8 mouse cellular contexts compared by ENCODE assay signal in the genomic region with DNA sequence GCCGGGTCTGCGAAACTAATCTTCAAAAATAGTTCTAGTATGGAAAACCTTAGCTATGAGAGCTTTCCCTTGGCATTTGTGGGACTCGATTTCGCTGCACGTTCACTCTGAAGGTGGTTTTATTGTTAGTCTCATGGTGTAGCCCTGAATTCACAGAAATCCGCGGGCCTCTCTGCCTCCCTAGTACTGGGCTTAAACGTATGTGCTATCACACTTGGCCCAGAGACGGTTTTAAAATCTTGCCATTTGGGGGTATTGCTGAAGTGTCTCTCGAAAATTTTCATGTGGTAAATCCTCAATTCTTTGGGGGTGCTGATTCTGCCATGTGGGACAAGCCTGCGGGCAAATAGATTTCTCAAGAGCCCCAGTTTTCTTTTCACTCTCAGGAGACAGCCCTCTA. TPM values are rescaled to one million over a fixed set of nuclear protein-coding genes. Genes with fewer than 3 reads are reported as not detected.
DNase-seq lines count a peak whose midpoint lies in the region; ATAC-seq lines count a peak whose summit lies in the region.

No protein-coding gene starts in this region.

- peak overlapping the region; percentile 69 for H3K27ac ChIP-seq in intestine, embryonic 14.5 days (ENCODE audit: low read depth)

- peak overlapping the region; percentile 91 for H3K4me3 ChIP-seq in megakaryocyte, embryonic 14.5 days (replicated peaks)
- H3K4me3 ChIP-seq in intestine, embryonic 14.5 days (ENCODE audit: low read depth, low read length), result peak overlapping the region; percentile 64

- H3K9me3 ChIP-seq in megakaryocyte, embryonic 14.5 days, result no peaks in the 10 kb centered on the region
- no peaks in the 10 kb centered on the region for H3K9me3 ChIP-seq in intestine, embryonic 14.5 days (ENCODE audit: control insufficient read depth, low read length)

- H3K4me1 ChIP-seq in megakaryocyte, embryonic 14.5 days, result peaks cover 32% of the 10 kb centered on the region
- H3K4me1 ChIP-seq in intestine, embryonic 14.5 days (replicated peaks; ENCODE audit: control insufficient read depth, insufficient read depth, low read length), result peaks cover 22% of the 10 kb centered on the region

- no peak for ATAC-seq in megakaryocyte, adult 5-6 weeks (ENCODE audit: poor library complexity, severe bottlenecking)
- no peak for ATAC-seq in intestine, embryonic 14.5 days (replicated peaks; ENCODE audit: low FRiP score, low TSS enrichment, low read depth)

- WGBS in intestine, embryonic 14.5 days, result 5% methylated on average over 11 of the region's 11 CpGs

- peak overlapping the region; percentile 53 for H3K9ac ChIP-seq in intestine, embryonic 14.5 days (ENCODE audit: low read length)

- peak overlapping the region; percentile 76 for H3K4me2 ChIP-seq in intestine, embryonic 14.5 days (ENCODE audit: low read length)

- DNase-seq in adrenal gland, adult 2 months, result peak; percentile 34
- DNase-seq in adrenal gland, postnatal 36 days, result no peak
- DNase-seq in intestine, embryonic 14.5 days (ENCODE audit: low spot score), result no peak
- peak; percentile 28 for DNase-seq in naive thymus-derived CD4-positive, alpha-beta T cell, adult 2 months (ENCODE audit: low read depth)
- no peak for DNase-seq in gastrocnemius, adult 8-10 months (ENCODE audit: low spot score in 2 of 2)
- no peak for DNase-seq in gastrocnemius, postnatal 10 days

- H3K27me3 ChIP-seq in megakaryocyte, embryonic 14.5 days (replicated peaks), result peaks cover 5% of the 10 kb centered on the region
- H3K27me3 ChIP-seq in intestine, embryonic 14.5 days (replicated peaks; ENCODE audit: control insufficient read depth, insufficient read depth, low read length), result no peaks in the 10 kb centered on the region

- H3K36me3 ChIP-seq in megakaryocyte, embryonic 14.5 days (replicated peaks; ENCODE audit: low read length), result no peaks in the 10 kb centered on the region
- H3K36me3 ChIP-seq in intestine, embryonic 14.5 days (ENCODE audit: control insufficient read depth, insufficient read depth, low read length), result no peaks in the 10 kb centered on the region

RNA-seq across cellular contexts. Expression of a gene that starts 0.4 kb away (rescaled TPM):
- total RNA-seq in adrenal gland, adult 2 months (2021), result 10 to 100 TPM; 21.1 to 25.7 TPM
- 4.9 and 5.6 TPM in 2 replicates for polyA plus RNA-seq in adrenal gland, adult 2 months (2012; rRNA removed)
- 10 to 100 TPM; 21.2 to 28.5 TPM for total RNA-seq in adrenal gland, postnatal 36 days (2021)
- polyA plus RNA-seq in megakaryocyte, embryonic 14.5 days (2012; ENCODE audit: insufficient read depth, low replicate concordance), result 0.95 TPM in 1 of 2 replicates, not detected in the other
- total RNA-seq in megakaryocyte, adult 5-6 weeks (2015), result 0.84 and 2.1 TPM in 2 replicates
- 0.24 and 1.7 TPM in 2 replicates for total RNA-seq in megakaryocyte, adult 5-6 weeks (2017)
- 20.6 and 22.7 TPM in 2 replicates for polyA plus RNA-seq in intestine, embryonic 14.5 days (2014; fragmentation: Nextera tagmentation; extraction: Ambion mirVana)
- 10 to 100 TPM; 21.5 to 28.3 (median 24.5) TPM for total RNA-seq in gastrocnemius, adult 8-10 months (2022)
- total RNA-seq in gastrocnemius, postnatal 10 days (2021), result 10 to 100 TPM; 12.9 to 14.1 TPM

RNA-seq across cellular contexts. Expression of a gene that starts 3.1 kb away (rescaled TPM):
- total RNA-seq in adrenal gland, adult 2 months (2021), result 100 to 1,000 TPM in 1 of 2 experiments, 10 to 100 TPM in 1; 84.2 to 104 TPM
- polyA plus RNA-seq in adrenal gland, adult 2 months (2012; rRNA removed), result 78.5 and 116 TPM in 2 replicates
- 100 to 1,000 TPM in 1 of 2 experiments, 10 to 100 TPM in 1; 82.9 to 114 TPM for total RNA-seq in adrenal gland, postnatal 36 days (2021)
- 97.8 and 136 TPM in 2 replicates for polyA plus RNA-seq in megakaryocyte, embryonic 14.5 days (2012; ENCODE audit: insufficient read depth, low replicate concordance)
- 8.0 and 9.0 TPM in 2 replicates for total RNA-seq in megakaryocyte, adult 5-6 weeks (2015)
- total RNA-seq in megakaryocyte, adult 5-6 weeks (2017), result 11.8 and 28.5 TPM in 2 replicates
- 38.3 and 43.7 TPM in 2 replicates for polyA plus RNA-seq in intestine, embryonic 14.5 days (2014; fragmentation: Nextera tagmentation; extraction: Ambion mirVana)
- total RNA-seq in gastrocnemius, adult 8-10 months (2022), result 100 to 1,000 TPM; 133 to 144 (median 141) TPM
- 10 to 100 TPM; 64.1 to 80.2 TPM for total RNA-seq in gastrocnemius, postnatal 10 days (2021)

RNA-seq across cellular contexts. Expression of a gene that starts 42.5 kb away (rescaled TPM):
- 1 to 10 TPM in 1 of 2 experiments, under 1 TPM in 1; 0.24 to 1.2 TPM for total RNA-seq in adrenal gland, adult 2 months (2021)
- polyA plus RNA-seq in adrenal gland, adult 2 months (2012; rRNA removed), result 0.02 and 0.35 TPM in 2 replicates
- total RNA-seq in adrenal gland, postnatal 36 days (2021), result 1 to 10 TPM; 1.8 to 2.8 TPM
- polyA plus RNA-seq in megakaryocyte, embryonic 14.5 days (2012; ENCODE audit: insufficient read depth, low replicate concordance), result 0.63 TPM in 1 of 2 replicates, not detected in the other
- total RNA-seq in megakaryocyte, adult 5-6 weeks (2015), result 52.6 and 56.4 TPM in 2 replicates
- 52.9 and 55.4 TPM in 2 replicates for total RNA-seq in megakaryocyte, adult 5-6 weeks (2017)
- polyA plus RNA-seq in intestine, embryonic 14.5 days (2014; fragmentation: Nextera tagmentation; extraction: Ambion mirVana), result 20.2 and 23.5 TPM in 2 replicates
- total RNA-seq in gastrocnemius, adult 8-10 months (2022), result not detected
- total RNA-seq in gastrocnemius, postnatal 10 days (2021), result 1 to 10 TPM; 3.7 to 5.1 TPM

RNA-seq across cellular contexts. Expression of a gene that starts 49.5 kb away (rescaled TPM):
- total RNA-seq in adrenal gland, adult 2 months (2021), result 1 to 10 TPM in 1 of 2 experiments, under 1 TPM in 1; 0.35 to 1.4 TPM
- polyA plus RNA-seq in adrenal gland, adult 2 months (2012; rRNA removed), result 0.60 and 0.94 TPM in 2 replicates
- 1 to 10 TPM in 1 of 2 experiments, under 1 TPM in 1; 0.20 to 1.7 TPM for total RNA-seq in adrenal gland, postnatal 36 days (2021)
- polyA plus RNA-seq in megakaryocyte, embryonic 14.5 days (2012; ENCODE audit: insufficient read depth, low replicate concordance), result not detected in 2 replicates
- 0.56 and 0.57 TPM in 2 replicates for total RNA-seq in megakaryocyte, adult 5-6 weeks (2015)
- total RNA-seq in megakaryocyte, adult 5-6 weeks (2017), result 0.11 and 0.28 TPM in 2 replicates
- polyA plus RNA-seq in intestine, embryonic 14.5 days (2014; fragmentation: Nextera tagmentation; extraction: Ambion mirVana), result 0.19 and 0.23 TPM in 2 replicates
- total RNA-seq in gastrocnemius, adult 8-10 months (2022), result under 1 TPM in 2 of 4 experiments, not detected in 2; 0.10 to 0.13 TPM
- total RNA-seq in gastrocnemius, postnatal 10 days (2021), result under 1 TPM; 0.11 to 0.14 TPM

RNA-seq across cellular contexts. Expression of a gene that starts 59.4 kb away (rescaled TPM):
- total RNA-seq in adrenal gland, adult 2 months (2021), result 1 to 10 TPM; 1.8 to 2.0 TPM
- polyA plus RNA-seq in adrenal gland, adult 2 months (2012; rRNA removed), result 1.9 and 4.6 TPM in 2 replicates
- total RNA-seq in adrenal gland, postnatal 36 days (2021), result 1 to 10 TPM in 1 of 2 experiments, under 1 TPM in 1; 0.86 to 2.2 TPM
- polyA plus RNA-seq in megakaryocyte, embryonic 14.5 days (2012; ENCODE audit: insufficient read depth, low replicate concordance), result not detected in 2 replicates
- total RNA-seq in megakaryocyte, adult 5-6 weeks (2015), result not detected in 2 replicates
- total RNA-seq in megakaryocyte, adult 5-6 weeks (2017), result not detected in 2 replicates
- 6.1 and 7.5 TPM in 2 replicates for polyA plus RNA-seq in intestine, embryonic 14.5 days (2014; fragmentation: Nextera tagmentation; extraction: Ambion mirVana)
- 1 to 10 TPM; 1.1 to 3.3 (median 1.3) TPM for total RNA-seq in gastrocnemius, adult 8-10 months (2022)
- total RNA-seq in gastrocnemius, postnatal 10 days (2021), result 1 to 10 TPM; 6.3 to 7.2 TPM

Comparison
In these comparisons a context has a peak if more than half of its experiments do, and no peak if none do; other contexts are left out.
1. DNase-seq: peak in adrenal gland, adult 2 months (single experiment) and naive thymus-derived CD4-positive, alpha-beta T cell, adult 2 months (single experiment); none in adrenal gland, postnatal 36 days (0 of 2), intestine, embryonic 14.5 days (single experiment), gastrocnemius, adult 8-10 months (0 of 2) and gastrocnemius, postnatal 10 days (single experiment).
2. RNA of a gene that starts 0.4 kb away (total RNA-seq): 21.2 to 28.5 TPM in adrenal gland, postnatal 36 days, 21.5 to 28.3 TPM in gastrocnemius, adult 8-10 months, 21.1 to 25.7 TPM in adrenal gland, adult 2 months and 12.9 to 14.1 TPM in gastrocnemius, postnatal 10 days; 0.24 to 2.1 TPM in megakaryocyte, adult 5-6 weeks; every median in the first group is over 4 times any median in the second.
3. RNA of a gene that starts 42.5 kb away (total RNA-seq): 52.6 to 56.4 TPM in megakaryocyte, adult 5-6 weeks; 3.7 to 5.1 TPM in gastrocnemius, postnatal 10 days, 1.8 to 2.8 TPM in adrenal gland, postnatal 36 days, 0.24 to 1.2 TPM in adrenal gland, adult 2 months and not detected in gastrocnemius, adult 8-10 months; every median in the first group is over 4 times any median in the second.